Mouse (Mus musculus) kidney, adult 8-10 months (tissue): ENCODE results near the gene Mymx.

Experiments
- DNase-seq, 2 experiments: peaks; one replicate each; pipeline ENCODE4 v3.0.0; 2022

The Mymx gene

GRCm38 (mm10) chr17:45568990-45569389, 32.9 kb downstream of the Mymx start:
- no peak for DNase-seq

GRCm38 (mm10) chr17:45567162-45567601, 34.7 kb downstream of the Mymx start:
- no peak for DNase-seq

GRCm38 (mm10) chr17:45566360-45567161, 35.3 kb downstream of the Mymx start:
- DNase-seq, result no peak

DNA sequence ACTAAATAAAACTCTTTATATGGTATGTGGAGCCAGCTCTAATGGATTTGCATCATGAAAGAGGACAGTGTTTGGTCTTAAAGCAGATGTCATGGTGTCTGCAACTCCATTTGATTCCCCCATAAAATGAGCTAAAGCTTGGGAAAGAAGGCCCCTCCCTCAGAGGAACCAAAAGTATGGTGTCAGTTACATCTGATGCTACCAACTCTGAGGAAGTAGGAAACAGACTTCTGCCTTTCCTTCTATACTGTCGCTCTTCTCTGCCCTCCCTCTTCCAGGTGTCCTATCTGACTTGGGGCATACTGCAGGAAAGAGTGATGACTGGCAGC, 35.9 kb downstream of the Mymx start:
- DNase-seq, result no peak

GRCm38 (mm10) chr17:45565103-45565502, 36.8 kb downstream of the Mymx start:
- no peak for DNase-seq

GRCm38 (mm10) chr17:45564531-45565084, 37.3 kb downstream of the Mymx start:
- DNase-seq, result no peak

- DNase-seq, result peak; percentile 91 to 92
Measured at GRCm38 (mm10) chr17:45563655-45564530, 38.0 kb downstream of the Mymx start, which contains the start of gene Slc35b2. Gene Slc35b2 (plus strand): TSS chr17:45563874.

- no peak for DNase-seq
Measured at GRCm38 (mm10) chr17:45563216-45563615, 38.7 kb downstream of the Mymx start.

DNA sequence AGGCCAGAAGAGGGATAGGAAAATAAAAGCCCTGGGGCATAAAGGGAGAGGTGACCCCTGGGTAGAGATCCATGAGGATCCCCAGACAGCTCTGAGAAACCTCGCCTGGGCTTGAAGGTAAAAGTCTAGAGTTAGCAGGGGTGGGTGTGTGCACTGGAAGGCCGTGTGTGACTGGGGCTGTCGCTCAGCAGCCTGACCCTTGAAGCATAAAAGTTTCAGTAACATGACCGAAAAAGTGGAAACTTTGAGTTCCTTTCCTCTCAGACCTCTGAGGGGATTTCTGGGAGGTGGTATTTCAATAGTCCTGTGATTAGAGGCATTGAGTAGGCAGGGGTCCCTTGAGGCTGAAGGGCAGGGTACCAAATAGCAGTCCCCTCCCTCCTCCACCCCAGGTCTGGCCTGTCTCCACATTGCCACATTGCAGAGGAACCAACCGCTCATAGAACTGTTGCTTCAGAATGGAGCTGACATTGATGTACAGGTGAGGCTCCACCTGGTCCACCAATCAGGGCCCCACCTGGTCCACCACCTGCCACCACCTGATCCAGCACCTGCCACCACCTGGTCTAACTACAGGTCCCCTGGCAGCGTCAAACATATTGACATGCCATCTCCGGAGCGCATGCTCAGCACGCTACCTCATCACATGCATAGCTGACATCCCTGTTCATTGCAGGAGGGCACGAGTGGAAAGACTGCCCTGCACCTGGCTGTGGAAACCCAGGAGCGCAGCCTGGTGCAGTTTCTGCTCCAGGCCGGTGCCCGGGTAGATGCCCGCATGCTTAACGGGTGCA, 42.0 kb downstream of the Mymx start:
- no peak for DNase-seq

GRCm38 (mm10) chr17:45557998-45558862, 43.7 kb downstream of the Mymx start:
- DNase-seq, result no peak

GRCm38 (mm10) chr17:45557246-45557824, 44.6 kb downstream of the Mymx start:
- DNase-seq, result no peak

DNA sequence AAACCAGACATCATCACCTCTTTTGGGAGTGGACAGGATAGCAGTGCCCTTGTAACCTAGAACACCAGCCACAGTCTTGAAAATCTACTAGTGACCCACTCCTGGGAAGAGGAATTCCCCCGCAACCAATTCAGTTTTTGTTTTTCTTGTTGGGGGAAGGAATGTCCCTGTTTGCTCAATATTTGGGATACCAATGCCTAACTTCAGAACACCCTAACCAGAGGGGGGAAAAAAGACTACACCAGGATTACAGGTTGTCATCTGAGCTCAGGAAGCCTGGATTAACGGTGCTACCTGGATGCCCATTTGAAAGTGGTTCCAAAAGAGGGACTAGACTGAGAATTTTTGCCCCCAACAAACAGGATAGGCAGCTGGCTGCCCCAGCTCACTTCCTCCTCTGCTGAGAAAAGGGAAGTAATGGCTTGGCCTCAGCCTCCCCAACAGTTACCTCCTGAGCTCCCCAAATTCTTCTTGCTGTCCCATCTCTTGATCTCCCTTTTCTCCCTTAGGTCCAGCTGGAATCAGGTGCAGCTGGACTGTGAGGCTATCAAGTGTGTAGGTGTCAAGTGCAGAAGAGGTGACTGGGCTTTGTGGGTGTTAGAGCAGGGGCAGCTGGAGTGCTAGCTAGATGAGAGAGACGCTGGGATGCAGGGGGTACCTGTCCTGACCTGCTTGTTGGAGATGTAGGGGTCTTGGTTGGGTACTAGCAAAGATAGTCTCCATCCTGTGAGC, 45.2 kb downstream of the Mymx start:
- DNase-seq, result no peak

DNA sequence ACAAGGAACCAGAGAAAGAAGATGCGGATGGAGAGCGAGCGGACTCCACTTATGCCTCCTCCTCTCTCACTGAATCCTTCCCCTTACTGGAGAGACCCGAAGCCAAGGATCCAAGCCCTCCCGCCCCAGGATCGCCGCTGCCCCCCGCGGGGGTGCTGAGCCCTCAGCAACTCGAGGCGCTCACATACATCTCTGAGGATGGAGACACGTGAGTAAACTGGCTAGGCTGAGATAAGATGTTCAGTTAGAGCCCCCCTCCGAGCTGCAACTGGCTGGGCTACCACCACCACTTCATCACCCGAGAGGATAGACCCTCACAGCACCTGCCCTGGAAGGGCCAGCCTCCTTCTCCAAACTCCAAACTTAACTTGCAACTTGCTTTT, 45.8 kb downstream of the Mymx start:
- DNase-seq, result no peak

GRCm38 (mm10) chr17:45555452-45556106, 46.3 kb downstream of the Mymx start, which contains the start of gene Nfkbie:
Gene Nfkbie (plus strand): TSS chr17:45555703.
- peak; percentile 93 to 98 for DNase-seq

- no peak for DNase-seq
Measured at GRCm38 (mm10) chr17:45554420-45554819, 47.5 kb downstream of the Mymx start.

DNA sequence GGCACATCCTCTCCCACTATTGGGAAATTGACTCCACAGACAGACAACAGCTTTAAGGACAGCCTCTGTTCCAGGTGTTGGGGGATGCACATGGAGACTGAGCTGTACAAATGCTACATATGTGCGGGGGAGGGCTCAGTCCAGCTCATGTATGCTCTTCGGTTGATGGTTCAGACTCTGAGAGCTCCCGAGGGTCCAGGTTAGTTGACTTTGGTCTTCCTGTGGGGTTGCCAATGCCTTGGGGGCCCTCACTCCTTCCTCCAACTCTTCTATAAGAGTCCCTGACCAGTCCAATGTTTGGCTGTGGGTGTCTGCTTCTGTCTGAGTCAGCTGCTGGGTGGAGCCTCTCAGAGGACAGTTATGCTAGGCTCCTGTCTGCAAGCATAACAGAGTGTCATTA, 48.8 kb downstream of the Mymx start:
- no peak for DNase-seq

DNA sequence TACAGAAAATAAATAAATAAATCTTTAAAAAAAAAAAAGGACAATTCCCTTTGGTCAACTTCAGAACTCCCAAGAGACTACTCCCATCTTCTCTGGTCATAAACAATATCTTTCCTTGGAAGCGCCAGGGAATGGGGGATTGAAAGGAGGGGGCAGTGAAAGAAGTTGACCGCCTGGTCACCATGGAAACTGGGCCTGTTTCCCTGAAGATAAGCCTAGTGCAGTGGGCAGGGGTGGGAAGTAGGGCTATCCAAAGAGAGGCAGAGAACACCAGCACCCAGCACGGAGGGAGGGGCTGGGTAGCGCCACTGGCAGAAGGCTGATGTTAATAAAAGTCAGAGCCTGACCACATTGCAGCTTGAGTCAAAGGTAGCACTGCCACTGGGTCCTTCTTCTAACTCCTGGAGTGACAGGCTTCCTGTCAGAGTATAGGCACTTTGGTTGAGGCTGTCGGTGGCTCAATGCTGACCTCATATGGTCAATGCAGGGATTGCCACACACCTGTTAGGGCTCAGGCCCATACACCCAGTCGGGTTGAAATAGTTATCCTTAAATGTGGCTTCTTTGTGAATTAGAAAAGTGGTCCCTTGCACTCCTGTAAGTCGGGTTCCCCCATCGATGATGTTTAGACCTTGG, 50.0 kb downstream of the Mymx start:
- peak; percentile 75 to 87 for DNase-seq

GRCm38 (mm10) chr17:45551249-45551796, 50.6 kb downstream of the Mymx start:
- DNase-seq, result no peak
